Mouse (Mus musculus) cortical plate, adult 2 months (tissue): Measurements from ENCODE around the gene Rreb1.

Experiments used
- CTCF ChIP-seq: fragments of 200-500 bp; IDR thresholded peaks from 2 replicates; pipeline ENCODE4 v1.5.1; 2011; ENCODE audit warnings: mild to moderate bottlenecking, control low read depth, low read length; ENCODE audit not compliant: insufficient read depth; ENCODE audit errors: extremely low read depth
- POLR2A ChIP-seq: fragments of 200-500 bp; IDR thresholded peaks from 2 replicates; pipeline ENCODE4 v1.6.1; 2011; ENCODE audit warnings: mild to moderate bottlenecking, low read length, control low read depth; ENCODE audit not compliant: insufficient read depth; ENCODE audit errors: extremely low read depth

DNA sequence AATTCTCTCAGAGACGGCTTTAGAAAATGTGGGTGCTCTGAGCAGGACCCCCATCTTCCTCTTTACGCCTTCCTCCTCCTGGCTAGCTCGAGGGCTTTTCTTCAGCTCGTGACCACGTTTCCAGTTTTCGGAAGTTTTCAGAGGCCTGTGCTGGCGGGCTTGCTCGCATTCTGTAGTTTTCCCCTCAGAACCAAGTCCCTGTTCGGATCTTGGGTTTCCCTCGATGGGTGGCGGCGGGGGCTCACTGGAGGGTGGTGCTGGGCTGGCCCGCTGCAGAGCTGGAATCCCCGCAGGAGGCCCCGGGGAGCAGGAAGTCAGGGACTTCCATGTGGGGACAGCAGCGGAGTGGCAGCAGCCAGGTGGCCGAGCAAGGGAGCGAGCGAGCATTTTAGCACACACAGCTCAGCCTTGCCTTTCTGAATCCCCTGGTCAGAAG lies 79.9 kb downstream of the Rreb1 start:
- TF ChIP-seq CTCF (no peak), POLR2A (no peak)
